Mouse (Mus musculus) regulatory T cell (primary cell): ENCODE data around the gene Hoxc13.

ENCODE experiments used
- in situ Hi-C: fragments of 300-600 bp; cut with MboI, MseI; formaldehyde crosslinking; loops from one replicate; pipeline ENCODE4 v1.15.1; 2025; ENCODE audit warnings: high pct_unique_total_duplicates

Gene Hoxc13

GRCm38 (mm10) chr15:102921053-102922011 is at the start of gene Hoxc13:
Gene Hoxc13, plus strand, starts transcription at chr15:102921103.
- in situ Hi-C loops, result no loop called here

- in situ Hi-C loops, result no loop called here
Observed at GRCm38 (mm10) chr15:102885803-102886202, 35.1 kb upstream of the Hoxc13 start.

GRCm38 (mm10) chr15:102895115-102895514 is 25.8 kb upstream of the Hoxc13 start:
- in situ Hi-C loops, result no loop called here

- in situ Hi-C loops, result no loop called here
Observed at GRCm38 (mm10) chr15:102904946-102905345, 16.0 kb upstream of the Hoxc13 start.

GRCm38 (mm10) chr15:102909536-102909935 is 11.4 kb upstream of the Hoxc13 start:
- in situ Hi-C loops, result no loop called here

GRCm38 (mm10) chr15:102910038-102910437 is 10.9 kb upstream of the Hoxc13 start:
- in situ Hi-C loops, result no loop called here

GRCm38 (mm10) chr15:102910496-102911095 is 10.3 kb upstream of the Hoxc13 start:
- in situ Hi-C loops, result no loop called here

GRCm38 (mm10) chr15:102913038-102913585 is 7.8 kb upstream of the Hoxc13 start:
- in situ Hi-C loops, result no loop called here

GRCm38 (mm10) chr15:102917972-102918572 is 2.8 kb upstream of the Hoxc13 start:
- in situ Hi-C loops, result no loop called here

- in situ Hi-C loops, result no loop called here
Observed at GRCm38 (mm10) chr15:102918611-102919265, 2.2 kb upstream of the Hoxc13 start.

- in situ Hi-C loops, result no loop called here
Observed at GRCm38 (mm10) chr15:102919336-102920180, 1.3 kb upstream of the Hoxc13 start.

- in situ Hi-C loops, result no loop called here
Observed at GRCm38 (mm10) chr15:102920619-102921018, 284 bp upstream of the Hoxc13 start.

- in situ Hi-C loops, result no loop called here
Observed at GRCm38 (mm10) chr15:102922012-102922362, 1.1 kb downstream of the Hoxc13 start.

GRCm38 (mm10) chr15:102922636-102923500 is 2.0 kb downstream of the Hoxc13 start:
- in situ Hi-C loops, result no loop called here

- in situ Hi-C loops, result no loop called here
Observed at GRCm38 (mm10) chr15:102927032-102927645, 6.2 kb downstream of the Hoxc13 start.

GRCm38 (mm10) chr15:102931706-102932358 is 10.9 kb downstream of the Hoxc13 start:
- in situ Hi-C loops, result no loop called here

- in situ Hi-C loops, result no loop called here
Observed at GRCm38 (mm10) chr15:102934438-102934837, 13.5 kb downstream of the Hoxc13 start.

- in situ Hi-C loops, result no loop called here
Observed at GRCm38 (mm10) chr15:102934897-102935296, 14.0 kb downstream of the Hoxc13 start.
